Mouse (Mus musculus) heart, embryonic 10.5 days (tissue): ENCODE data around the gene Gm1604a. TPM values are rescaled to one million over a fixed set of nuclear protein-coding genes. Genes with fewer than 3 reads are reported as not detected.
"Not testable (repeated sequence)": the region's sequence is repeated elsewhere in the genome, so short reads cannot be mapped to it uniquely, and the experiment has no call there.

Source experiments
- DNase-seq: peaks from one replicate; pipeline ENCODE4 v3.0.0-alpha.2; 2017; ENCODE audit warnings: low spot score
- H3K27ac ChIP-seq: fragments of 300-500 bp; sonication (generic); 2 replicates; pipeline ENCODE4 v1.5.1; 2016; ENCODE audit warnings: mild to moderate bottlenecking
- H3K27me3 ChIP-seq: fragments of 300-500 bp; sonication (generic); 2 replicates; pipeline ENCODE4 v1.6.1; 2016; ENCODE audit warnings: mild to moderate bottlenecking; ENCODE audit not compliant: poor library complexity, insufficient read depth, severe bottlenecking
- H3K36me3 ChIP-seq: fragments of 300-500 bp; sonication (generic); 2 replicates; pipeline ENCODE4 v1.6.1; 2016; ENCODE audit warnings: mild to moderate bottlenecking, moderate library complexity
- H3K4me1 ChIP-seq: fragments of 300-500 bp; sonication (generic); 2 replicates; pipeline ENCODE4 v1.6.1; 2016; ENCODE audit warnings: mild to moderate bottlenecking
- H3K4me3 ChIP-seq: fragments of 300-500 bp; sonication (generic); 2 replicates; pipeline ENCODE4 v1.5.1; 2016; ENCODE audit warnings: mild to moderate bottlenecking, moderate library complexity
- H3K9me3 ChIP-seq: fragments of 300-500 bp; sonication (generic); 2 replicates; pipeline ENCODE4 v1.6.1; 2016; ENCODE audit warnings: mild to moderate bottlenecking, moderate library complexity
- WGBS: fragments of 180-500 bp; shearing (Covaris S2); methylation state at CpG from one replicate; pipeline ENCODE4 v1.1.7; 2016; 5-methylcytosine and 5-hydroxymethylcytosine counted together
- polyA plus RNA-seq: library from polyadenylated mRNA; unstranded; fragments of >200 nt; fragmentation: Nextera tagmentation; extraction: Ambion mirVana; gene quantifications from 2 replicates; pipeline ENCODE4 v1.2.1, GENCODE M21; 2016

The Gm1604a gene
- polyA plus RNA-seq, result not detected in 2 replicates

- not testable (repeated sequence) for H3K27ac ChIP-seq, H3K36me3 ChIP-seq, H3K4me3 ChIP-seq, H3K4me1 ChIP-seq, H3K9me3 ChIP-seq, H3K27me3 ChIP-seq, DNase-seq
- 38% methylated on average over 7 of the region's 14 CpGs for WGBS
Observed at GRCm38 (mm10) chr17:7025257-7025656, at the start of gene Gm1604a. Gene Gm1604a (plus strand): TSS chr17:7025568.

GRCm38 (mm10) chr17:6978287-6979248 is 46.8 kb upstream of the Gm1604a start, which contains the start of gene Gm49721:
Gene Gm49721 (plus strand): TSS chr17:6978904.
- not testable (repeated sequence) for H3K36me3 ChIP-seq, H3K27me3 ChIP-seq, H3K9me3 ChIP-seq, H3K4me1 ChIP-seq
- under 1% methylated on average over 55 of the region's 68 CpGs for WGBS
- peak within 1 kb of the TSS; percentile 61 for H3K4me3 ChIP-seq
- DNase-seq, result peak; percentile 74
- peak within 1 kb of the TSS; percentile 78 for H3K27ac ChIP-seq

GRCm38 (mm10) chr17:6979380-6979779 is 46.0 kb upstream of the Gm1604a start:
- not testable (repeated sequence) for DNase-seq, H3K27me3 ChIP-seq, H3K4me1 ChIP-seq, H3K27ac ChIP-seq, H3K36me3 ChIP-seq, H3K9me3 ChIP-seq
- WGBS, result 33% methylated on average over 5 of the region's 5 CpGs
- peak overlapping the region; percentile 61 for H3K4me3 ChIP-seq

- not testable (repeated sequence) for H3K4me3 ChIP-seq, H3K4me1 ChIP-seq, DNase-seq, H3K27me3 ChIP-seq, H3K27ac ChIP-seq, H3K36me3 ChIP-seq, H3K9me3 ChIP-seq
- WGBS, result 92% methylated on average over 6 of the region's 8 CpGs
Observed at GRCm38 (mm10) chr17:6980144-6980543, 45.2 kb upstream of the Gm1604a start.

GRCm38 (mm10) chr17:6986118-6986517 is 39.2 kb upstream of the Gm1604a start:
- 95% methylated on average over 1 of the region's 1 CpGs for WGBS
- H3K27ac ChIP-seq, H3K36me3 ChIP-seq, H3K27me3 ChIP-seq, DNase-seq, H3K4me3 ChIP-seq, H3K9me3 ChIP-seq, H3K4me1 ChIP-seq: not testable (repeated sequence)

- not testable (repeated sequence) for H3K36me3 ChIP-seq, H3K27ac ChIP-seq, DNase-seq, H3K4me1 ChIP-seq, H3K9me3 ChIP-seq, H3K27me3 ChIP-seq, H3K4me3 ChIP-seq
- no CpG with 5 or more reads among the region's 6 CpGs for WGBS
Observed at GRCm38 (mm10) chr17:6995504-6995903, 29.9 kb upstream of the Gm1604a start.

- DNase-seq, H3K4me3 ChIP-seq, H3K4me1 ChIP-seq, H3K9me3 ChIP-seq, H3K27me3 ChIP-seq, H3K27ac ChIP-seq, H3K36me3 ChIP-seq: not testable (repeated sequence)
- 89% methylated on average over 8 of the region's 8 CpGs for WGBS
Observed at GRCm38 (mm10) chr17:6996826-6997225, 28.5 kb upstream of the Gm1604a start.

- H3K4me3 ChIP-seq, H3K9me3 ChIP-seq, H3K36me3 ChIP-seq, H3K27me3 ChIP-seq, H3K27ac ChIP-seq, DNase-seq, H3K4me1 ChIP-seq: not testable (repeated sequence)
- WGBS, result 87% methylated on average over 1 of the region's 7 CpGs
Observed at GRCm38 (mm10) chr17:6997778-6998490, 27.4 kb upstream of the Gm1604a start.

GRCm38 (mm10) chr17:7001790-7002585 is 23.4 kb upstream of the Gm1604a start:
- not testable (repeated sequence) for DNase-seq, H3K36me3 ChIP-seq, H3K27ac ChIP-seq, H3K9me3 ChIP-seq, H3K4me3 ChIP-seq, H3K27me3 ChIP-seq, H3K4me1 ChIP-seq
- WGBS, result 80% methylated on average over 9 of the region's 12 CpGs

GRCm38 (mm10) chr17:7003392-7003791 is 22.0 kb upstream of the Gm1604a start:
- not testable (repeated sequence) for H3K9me3 ChIP-seq, H3K4me3 ChIP-seq, H3K4me1 ChIP-seq, DNase-seq, H3K27me3 ChIP-seq, H3K36me3 ChIP-seq, H3K27ac ChIP-seq
- WGBS, result no CpG with 5 or more reads among the region's 3 CpGs

GRCm38 (mm10) chr17:7005646-7006045 is 19.7 kb upstream of the Gm1604a start:
- H3K27me3 ChIP-seq, H3K27ac ChIP-seq, H3K9me3 ChIP-seq, H3K4me1 ChIP-seq, H3K36me3 ChIP-seq, H3K4me3 ChIP-seq: not testable (repeated sequence)
- WGBS, result 22% methylated on average over 3 of the region's 4 CpGs
- DNase-seq, result peak; percentile 56

- not testable (repeated sequence) for H3K36me3 ChIP-seq, H3K27ac ChIP-seq, H3K4me1 ChIP-seq, H3K4me3 ChIP-seq, H3K9me3 ChIP-seq, H3K27me3 ChIP-seq, DNase-seq
Observed at GRCm38 (mm10) chr17:7008885-7009284, 16.5 kb upstream of the Gm1604a start.

GRCm38 (mm10) chr17:7009440-7009839 is 15.9 kb upstream of the Gm1604a start:
- not testable (repeated sequence) for H3K4me3 ChIP-seq, DNase-seq, H3K27me3 ChIP-seq, H3K9me3 ChIP-seq, H3K36me3 ChIP-seq, H3K4me1 ChIP-seq, H3K27ac ChIP-seq
- WGBS, result no CpG with 5 or more reads among the region's 7 CpGs
